Mouse (Mus musculus): ENCODE results near the gene Scml4. TPM values are rescaled to one million over a fixed set of nuclear protein-coding genes. Genes with fewer than 3 reads are reported as not detected.

Gene Scml4
- total and polyA plus RNA-seq, 3 experiments, result 0.03 to 0.08 TPM; not detected in 1

DNA sequence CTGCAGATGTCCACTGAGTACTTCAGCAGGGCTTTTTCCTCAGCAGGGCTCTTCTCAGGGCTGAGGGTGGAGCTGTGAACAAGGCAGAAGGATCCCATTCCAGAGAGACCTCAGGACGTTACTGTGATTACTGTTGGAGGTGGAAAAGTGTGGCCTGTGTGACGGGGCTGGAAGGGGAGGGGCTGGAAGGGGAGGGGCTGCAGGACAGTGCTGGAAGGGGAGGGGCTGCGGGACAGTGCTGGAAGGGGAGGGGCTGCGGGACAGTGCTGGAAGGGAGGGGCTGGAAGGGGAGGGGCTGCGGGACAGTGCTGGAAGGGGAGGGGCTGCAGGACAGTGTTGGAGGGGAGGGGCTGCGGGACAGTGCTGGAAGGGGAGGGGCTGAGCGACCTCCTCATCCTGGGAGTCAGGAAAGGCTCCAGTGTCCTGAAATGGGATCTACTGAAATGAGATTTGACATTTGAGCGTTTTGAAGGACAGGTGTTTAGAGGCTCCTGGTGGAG lies 90.1 kb downstream of the Scml4 start:
- no peak for TF ChIP-seq CHD1 (IDR thresholded peaks at IDR 0.05; ENCODE audit: low read depth, low read length)
- H3K9me3 ChIP-seq (replicated peaks; ENCODE audit: insufficient read depth, low read length), result no peaks in the 10 kb centered on the region
- no peak overlapping the region for H3K9ac ChIP-seq (ENCODE audit: control insufficient read depth, low read depth, low read length, poor library complexity, severe bottlenecking)
- H3K4me1 ChIP-seq (ENCODE audit: control insufficient read depth in 1 of 2, insufficient read depth in 2 of 2, low read length in 2 of 2), result no peaks in the 10 kb centered on the region
- DNase-seq (ENCODE audit: low read depth, low spot score), result no peak
- H3K36me3 ChIP-seq (ENCODE audit: control insufficient read depth in 1 of 2, insufficient read depth in 2 of 2, low read length in 2 of 2), result no peaks in the 10 kb centered on the region
- H3K79me2 ChIP-seq (ENCODE audit: control insufficient read depth, insufficient read depth, low read length, poor library complexity), result no peaks in the 10 kb centered on the region
- H3K4me3 ChIP-seq (ENCODE audit: control insufficient read depth in 1 of 2, insufficient read depth in 1 of 2, low read depth in 2 of 2, low read length in 2 of 2), result no peak overlapping the region
- H3K27ac ChIP-seq (ENCODE audit: control insufficient read depth, low read depth, low read length), result no peak overlapping the region
- peaks cover 0 to under 1% of the 10 kb centered on the region in 2 experiments; a peak in 1 of 4 replicates for H3K27me3 ChIP-seq (ENCODE audit: control insufficient read depth in 1 of 2, insufficient read depth in 2 of 2, low read length in 2 of 2)

DNA sequence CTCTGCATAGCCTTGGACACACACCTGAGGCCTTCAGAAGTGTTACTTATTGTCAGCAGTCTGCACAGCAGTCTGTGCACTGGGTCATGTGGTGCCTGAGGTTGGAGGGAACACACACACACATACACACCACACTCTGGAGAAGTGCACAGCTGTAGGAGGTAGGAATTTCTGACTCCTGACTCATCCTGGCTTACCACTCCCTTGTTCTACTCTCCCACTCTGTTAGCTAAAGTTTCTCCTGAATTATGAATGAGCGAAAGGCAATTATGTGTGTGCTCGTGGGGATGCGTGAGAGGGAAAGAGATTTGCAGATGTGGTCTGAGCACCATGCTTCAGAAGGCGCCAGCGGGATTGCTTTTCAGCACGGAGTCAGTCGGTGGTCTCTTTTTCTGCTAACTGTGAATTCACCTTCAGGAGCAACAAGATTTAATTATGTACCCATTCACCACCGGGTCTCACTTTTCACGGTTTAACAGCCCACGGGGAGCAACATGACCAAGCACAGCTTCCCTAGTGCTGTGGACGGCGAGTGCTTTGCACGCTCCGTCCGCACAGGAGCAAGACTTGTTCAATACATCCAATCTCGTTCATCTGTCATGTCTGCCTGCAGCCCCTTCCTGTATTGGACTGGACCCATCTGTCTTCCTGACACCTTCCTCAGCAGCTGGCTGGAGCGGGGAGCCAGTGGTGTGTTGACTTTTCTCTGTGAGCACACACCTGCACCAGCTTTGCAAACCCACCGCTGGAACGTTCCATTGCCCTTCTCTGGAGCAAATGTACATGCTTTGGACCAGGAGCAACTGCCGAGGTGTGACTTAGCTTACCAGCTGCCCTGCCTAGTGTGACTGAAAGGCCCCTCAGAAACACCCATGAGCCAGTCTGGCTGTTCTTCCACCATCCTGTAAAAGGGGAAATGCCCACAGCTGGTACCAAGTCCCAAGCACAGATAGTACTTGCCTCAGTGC lies 91.2 kb downstream of the Scml4 start:
- H3K27me3 ChIP-seq (ENCODE audit: control insufficient read depth in 1 of 2, insufficient read depth in 2 of 2, low read length in 2 of 2), result no peaks in the 10 kb centered on the region
- no peak overlapping the region for H3K27ac ChIP-seq (ENCODE audit: control insufficient read depth, low read depth, low read length)
- no peak overlapping the region for H3K4me3 ChIP-seq (ENCODE audit: control insufficient read depth in 1 of 2, insufficient read depth in 1 of 2, low read depth in 2 of 2, low read length in 2 of 2)
- H3K4me1 ChIP-seq (ENCODE audit: control insufficient read depth in 1 of 2, insufficient read depth in 2 of 2, low read length in 2 of 2), result no peaks in the 10 kb centered on the region
- TF ChIP-seq UBTF (IDR thresholded peaks at IDR 0.05; ENCODE audit: borderline replicate concordance, insufficient read depth, low read depth, low read length), result no peak
- no peak for TF ChIP-seq GATA1 (IDR thresholded peaks at IDR 0.05; ENCODE audit: low read depth, low read length)
- no peak for TF ChIP-seq TBP (IDR thresholded peaks at IDR 0.05; ENCODE audit: low read depth, low read length)
- no peak for TF ChIP-seq MAFK (IDR thresholded peaks at IDR 0.05; ENCODE audit: borderline replicate concordance, low read depth, low read length)
- no peak for TF ChIP-seq GABPA (IDR thresholded peaks at IDR 0.05; ENCODE audit: low read depth, low read length)
- no peak for TF ChIP-seq ZMIZ1 (IDR thresholded peaks at IDR 0.05; ENCODE audit: low read depth, low read length)
- no peak for TF ChIP-seq SIN3A (IDR thresholded peaks at IDR 0.05; ENCODE audit: low read length)
- no peak for TF ChIP-seq TCF12 (IDR thresholded peaks at IDR 0.05; ENCODE audit: low read depth, low read length)
- no peak for TF ChIP-seq E2F4 (IDR thresholded peaks at IDR 0.05; ENCODE audit: borderline replicate concordance, low read depth, low read length)
- no peak for TF ChIP-seq RCOR1 (IDR thresholded peaks at IDR 0.05; ENCODE audit: low read depth, low read length)
- no peak for TF ChIP-seq ELF1 (IDR thresholded peaks at IDR 0.05; ENCODE audit: low read depth, low read length)
- no peak for TF ChIP-seq ZNF384 (IDR thresholded peaks at IDR 0.05; ENCODE audit: low read depth, low read length)
- no peak for TF ChIP-seq KAT2A (conservative IDR thresholded peaks at IDR 0.05; ENCODE audit: low read depth, low read length)
- TF ChIP-seq MYC (IDR thresholded peaks at IDR 0.05; ENCODE audit: low read depth, low read length), result no peak
- TF ChIP-seq HCFC1 (IDR thresholded peaks at IDR 0.05; ENCODE audit: low read depth, low read length), result no peak
- no peak for TF ChIP-seq POLR2AphosphoS2 (IDR thresholded peaks at IDR 0.05; ENCODE audit: low read length)
- no peak for TF ChIP-seq MXI1 (IDR thresholded peaks at IDR 0.05; ENCODE audit: low read depth, low read length)
- no peak for TF ChIP-seq ETS1 (IDR thresholded peaks at IDR 0.05; ENCODE audit: low read depth, low read length)
- H3K79me2 ChIP-seq (ENCODE audit: control insufficient read depth, insufficient read depth, low read length, poor library complexity), result no peaks in the 10 kb centered on the region
- no peaks in the 10 kb centered on the region for H3K36me3 ChIP-seq (ENCODE audit: control insufficient read depth in 1 of 2, insufficient read depth in 2 of 2, low read length in 2 of 2)
- no peak for DNase-seq (ENCODE audit: low read depth, low spot score)
- H3K9me3 ChIP-seq (replicated peaks; ENCODE audit: insufficient read depth, low read length), result no peaks in the 10 kb centered on the region
- H3K9ac ChIP-seq (ENCODE audit: control insufficient read depth, low read depth, low read length, poor library complexity, severe bottlenecking), result no peak overlapping the region

Data from MEL (cell line).